Mouse (Mus musculus): Measurements from ENCODE around the gene Mageb18. TPM values are rescaled to one million over a fixed set of nuclear protein-coding genes. Genes with fewer than 3 reads are reported as not detected.
"Not testable (repeated sequence)": the region's sequence is repeated elsewhere in the genome, so short reads cannot be mapped to it uniquely, and the experiment has no call there.

Mageb18 gene
- total RNA-seq (2021), result not detected
- long read RNA-seq, experiment 1, result 0 reads
- long read RNA-seq, experiment 2, partial matches to known transcripts, result 0 of 2 reads
- long read RNA-seq, experiment 2, other reads (novel, unspliced or antisense), result 2 of 2 reads

GRCm38 (mm10) chrX:92599472-92599871 is at the start of gene Mageb18:
Gene Mageb18 (minus strand): TSS chrX:92599572.
- no peak for DNase-seq (ENCODE audit: low spot score in 2 of 2)
- no peak within 1 kb of the TSS for H3K27ac ChIP-seq
- no peak within 1 kb of the TSS for H3K4me3 ChIP-seq
- TF ChIP-seq CTCF (conservative IDR thresholded peaks at IDR 0.05), result no peak

GRCm38 (mm10) chrX:92612788-92613187 is 13.4 kb upstream of the Mageb18 start:
- DNase-seq (ENCODE audit: low spot score in 2 of 2), result no peak
- no peak for TF ChIP-seq CTCF (conservative IDR thresholded peaks at IDR 0.05)
- H3K27ac ChIP-seq, result no peak overlapping the region
- H3K4me3 ChIP-seq, result no peak overlapping the region

- DNase-seq (ENCODE audit: low spot score in 2 of 2), result no peak
- no peak for TF ChIP-seq CTCF (conservative IDR thresholded peaks at IDR 0.05)
- no peak overlapping the region for H3K27ac ChIP-seq
- no peak overlapping the region for H3K4me3 ChIP-seq
Measured at GRCm38 (mm10) chrX:92610466-92610865, 11.1 kb upstream of the Mageb18 start.

GRCm38 (mm10) chrX:92597324-92597723 is 2.0 kb downstream of the Mageb18 start:
- H3K4me3 ChIP-seq, result no peak overlapping the region
- TF ChIP-seq CTCF (conservative IDR thresholded peaks at IDR 0.05), result peak; percentile 80
- H3K27ac ChIP-seq, result no peak overlapping the region
- peak; percentile 30 to 32 for DNase-seq (ENCODE audit: low spot score in 2 of 2)

GRCm38 (mm10) chrX:92527826-92528225 is 71.5 kb downstream of the Mageb18 start:
- Histone ChIP-seq H3K4me3 (no peak overlapping the region), H3K27ac (no peak overlapping the region)
- TF ChIP-seq CTCF (conservative IDR thresholded peaks at IDR 0.05), result no peak
- no peak for DNase-seq (ENCODE audit: low spot score in 2 of 2)

GRCm38 (mm10) chrX:92498254-92498653 is 101.1 kb downstream of the Mageb18 start:
- no peak for DNase-seq (ENCODE audit: low spot score in 2 of 2)
- H3K27ac ChIP-seq, result no peak overlapping the region
- no peak for TF ChIP-seq CTCF (conservative IDR thresholded peaks at IDR 0.05)

GRCm38 (mm10) chrX:92489649-92490048 is 109.7 kb downstream of the Mageb18 start, which contains the start of gene Gm5941:
Gene Gm5941 (plus strand): TSS chrX:92489949.
- not testable (repeated sequence) for H3K4me3 ChIP-seq; H3K27ac ChIP-seq; DNase-seq (ENCODE audit: low spot score in 2 of 2)

More at GRCm38 (mm10) chrX:92498254-92498653, 101.1 kb downstream of the Mageb18 start:
- H3K4me3 ChIP-seq, result no peak overlapping the region

- DNase-seq (ENCODE audit: low spot score in 2 of 2), result no peak
- H3K27ac ChIP-seq, result no peak overlapping the region
- TF ChIP-seq CTCF (conservative IDR thresholded peaks at IDR 0.05), result no peak
- H3K4me3 ChIP-seq, result no peak overlapping the region
Measured at GRCm38 (mm10) chrX:92464773-92465172, 134.6 kb downstream of the Mageb18 start.

GRCm38 (mm10) chrX:92460496-92460895 is 138.9 kb downstream of the Mageb18 start:
- TF ChIP-seq CTCF (conservative IDR thresholded peaks at IDR 0.05), result peak; percentile 69
- no peak overlapping the region for H3K27ac ChIP-seq
- no peak for DNase-seq (ENCODE audit: low spot score in 2 of 2)
- H3K4me3 ChIP-seq, result no peak overlapping the region

- no peak for TF ChIP-seq CTCF (conservative IDR thresholded peaks at IDR 0.05)
Measured at GRCm38 (mm10) chrX:92387384-92387783, 212.0 kb downstream of the Mageb18 start.

GRCm38 (mm10) chrX:92342924-92343323 is 256.4 kb downstream of the Mageb18 start:
- no peak overlapping the region for H3K4me3 ChIP-seq
- DNase-seq (ENCODE audit: low spot score in 2 of 2), result peak in 1 of 2 experiments; percentile 25
- H3K27ac ChIP-seq, result no peak overlapping the region
- TF ChIP-seq CTCF (conservative IDR thresholded peaks at IDR 0.05), result peak; percentile 80

More at GRCm38 (mm10) chrX:92387384-92387783, 212.0 kb downstream of the Mageb18 start:
- no peak overlapping the region for H3K4me3 ChIP-seq
- no peak for DNase-seq (ENCODE audit: low spot score in 2 of 2)
- H3K27ac ChIP-seq, result no peak overlapping the region

- no peak for DNase-seq (ENCODE audit: low spot score in 2 of 2)
- TF ChIP-seq CTCF (conservative IDR thresholded peaks at IDR 0.05), result no peak
- Histone ChIP-seq H3K4me3 (no peak overlapping the region), H3K27ac (no peak overlapping the region)
Measured at GRCm38 (mm10) chrX:92340906-92341305, 258.5 kb downstream of the Mageb18 start.

GRCm38 (mm10) chrX:92339551-92339950 is 259.8 kb downstream of the Mageb18 start:
- no peak overlapping the region for H3K4me3 ChIP-seq
- H3K27ac ChIP-seq, result no peak overlapping the region
- DNase-seq (ENCODE audit: low spot score in 2 of 2), result no peak
- TF ChIP-seq CTCF (conservative IDR thresholded peaks at IDR 0.05), result no peak

GRCm38 (mm10) chrX:92333459-92333858 is 265.9 kb downstream of the Mageb18 start:
- H3K27ac ChIP-seq, result 0 out of 2 replicates have a peak overlapping the region, but pooled peaks have one; percentile 7
- TF ChIP-seq CTCF (conservative IDR thresholded peaks at IDR 0.05), result peak; percentile 65
- no peak for DNase-seq (ENCODE audit: low spot score in 2 of 2)
- no peak overlapping the region for H3K4me3 ChIP-seq

Data from layer of hippocampus, adult 2 months (tissue).